Mouse (Mus musculus): ENCODE measurements around the gene Hnf4a.

- TF ChIP-seq CTCF (IDR thresholded peaks at IDR 0.05; ENCODE audit: low read depth) (no peak), EP300 (IDR thresholded peaks at IDR 0.05; ENCODE audit: low read depth) (no peak)
Observed at GRCm38 (mm10) chr2:163608008-163608407, 101.4 kb downstream of the Hnf4a start.

All from liver, postnatal 0 days (tissue).